Mouse (Mus musculus) embryo, embryonic 9.5 days (tissue): ENCODE measurements around the gene St8sia6.

Experiments
- DNase-seq: peaks from one replicate; pipeline ENCODE4 v3.0.0-alpha.2; 2017; ENCODE audit errors: extremely low spot score

St8sia6 gene

GRCm38 (mm10) chr2:13767532-13768411 lies 26.1 kb downstream of the St8sia6 start:
- no peak for DNase-seq

GRCm38 (mm10) chr2:13760366-13760765 lies 33.5 kb downstream of the St8sia6 start:
- no peak for DNase-seq

GRCm38 (mm10) chr2:13757412-13757811 lies 36.5 kb downstream of the St8sia6 start:
- no peak for DNase-seq

GRCm38 (mm10) chr2:13755733-13756132 lies 38.1 kb downstream of the St8sia6 start:
- no peak for DNase-seq

- DNase-seq = no peak
Observed at GRCm38 (mm10) chr2:13751691-13752090, 42.2 kb downstream of the St8sia6 start.

GRCm38 (mm10) chr2:13750777-13751176 lies 43.1 kb downstream of the St8sia6 start:
- no peak for DNase-seq

- DNase-seq = no peak
Observed at GRCm38 (mm10) chr2:13750089-13750488, 43.8 kb downstream of the St8sia6 start.

DNA sequence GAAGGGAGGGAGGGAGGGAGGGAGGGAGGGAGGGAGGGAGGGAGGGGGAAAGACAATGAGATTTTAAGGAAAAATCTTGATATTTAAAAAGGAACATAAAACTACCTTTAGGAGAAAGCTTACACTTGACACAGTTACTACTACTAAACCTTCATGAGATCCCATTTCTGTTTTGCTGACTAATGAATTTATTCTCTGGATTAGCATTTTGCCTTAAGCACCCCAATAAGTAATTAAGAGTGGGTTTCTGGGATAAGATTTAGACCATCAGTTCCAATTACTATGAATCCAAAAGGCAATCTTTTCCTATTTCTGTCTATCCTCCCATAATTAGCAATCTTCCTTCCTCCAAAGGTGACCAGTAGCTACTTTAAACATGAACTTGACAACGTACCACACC lies 44.7 kb downstream of the St8sia6 start:
- DNase-seq = no peak

DNA sequence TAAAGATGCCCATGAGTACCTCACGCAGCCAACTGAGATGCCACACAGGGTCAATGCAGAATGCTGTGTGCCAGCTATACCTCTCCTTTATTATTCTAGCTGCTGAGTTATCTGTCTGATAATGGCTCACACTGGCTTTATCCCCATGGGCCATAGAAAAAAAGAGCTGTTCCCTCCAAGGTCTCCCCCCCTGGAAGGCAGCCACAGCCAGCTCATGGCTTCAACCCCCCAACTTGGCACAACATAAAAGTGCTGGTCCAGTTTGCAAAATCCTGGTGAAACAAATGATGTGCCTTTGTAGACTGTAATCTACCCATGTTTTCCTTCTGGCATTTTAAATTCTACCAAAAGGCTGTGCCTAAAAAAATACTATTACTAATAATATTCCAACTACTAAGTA lies 46.3 kb downstream of the St8sia6 start:
- no peak for DNase-seq

DNA sequence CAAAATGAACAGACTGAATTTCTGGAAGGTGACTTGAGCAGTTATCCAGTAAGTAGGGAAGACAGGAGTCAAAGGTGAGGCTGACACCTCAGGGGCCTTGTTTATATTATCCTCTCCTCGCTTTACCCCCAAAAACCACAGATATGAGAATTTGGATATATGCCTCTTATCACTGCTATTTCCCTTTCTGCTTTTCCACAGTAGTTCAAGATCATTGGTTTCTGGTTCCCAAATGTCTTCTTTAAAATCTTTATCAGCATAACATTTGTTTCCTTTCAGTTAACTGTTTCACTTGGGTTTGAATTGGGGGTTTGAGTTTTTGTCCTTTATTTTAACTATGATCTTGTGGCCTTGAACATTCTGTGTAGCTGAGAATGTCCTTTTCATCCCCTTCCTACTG lies 47.8 kb downstream of the St8sia6 start:
- DNase-seq = no peak

GRCm38 (mm10) chr2:13738704-13739103 lies 55.2 kb downstream of the St8sia6 start:
- DNase-seq = no peak

- no peak for DNase-seq
Observed at GRCm38 (mm10) chr2:13727901-13728300, 66.0 kb downstream of the St8sia6 start.

GRCm38 (mm10) chr2:13725592-13725991 lies 68.3 kb downstream of the St8sia6 start:
- no peak for DNase-seq

GRCm38 (mm10) chr2:13722241-13722640 lies 71.6 kb downstream of the St8sia6 start:
- DNase-seq = no peak

GRCm38 (mm10) chr2:13718628-13719185 lies 75.2 kb downstream of the St8sia6 start:
- no peak for DNase-seq

- DNase-seq = no peak
Observed at GRCm38 (mm10) chr2:13708785-13709184, 85.1 kb downstream of the St8sia6 start.

DNA sequence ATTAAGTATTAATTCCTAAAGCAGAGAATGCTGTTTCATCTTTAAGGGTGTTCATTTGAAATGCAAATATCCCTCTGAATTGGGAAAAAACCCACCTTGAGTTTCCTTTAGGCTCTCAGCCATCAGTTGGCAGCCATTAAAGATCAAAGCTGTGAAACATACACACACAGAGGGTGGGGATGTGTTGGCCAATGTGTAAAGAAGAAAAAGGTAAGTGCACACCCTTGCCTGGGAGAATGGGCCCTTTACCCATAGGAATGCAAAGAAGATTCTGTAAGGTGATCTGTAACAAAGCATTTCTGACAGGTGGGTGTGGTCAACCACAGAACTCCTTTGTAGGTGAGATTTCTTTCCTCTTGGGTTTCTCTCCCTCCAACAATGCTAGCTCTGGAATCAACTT lies 96.3 kb downstream of the St8sia6 start:
- DNase-seq = no peak

DNA sequence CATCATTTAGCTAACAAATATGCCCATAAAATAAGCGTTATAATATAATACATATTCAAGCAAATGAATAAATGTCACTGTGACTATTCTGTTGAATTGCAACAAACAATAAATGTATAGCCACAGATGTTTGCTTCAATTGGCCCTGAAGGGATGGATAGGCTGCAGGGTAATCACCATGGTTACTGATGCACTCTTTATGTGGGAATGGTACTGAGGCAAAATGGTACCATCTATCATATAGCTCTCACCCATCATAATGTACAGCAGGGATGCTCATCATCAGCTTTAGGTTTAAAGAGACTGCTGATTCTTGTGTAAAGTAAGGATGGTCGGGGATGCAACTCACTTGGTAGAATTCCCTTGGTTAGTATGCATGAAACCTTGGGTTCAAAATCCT lies 99.4 kb downstream of the St8sia6 start:
- DNase-seq = no peak

DNA sequence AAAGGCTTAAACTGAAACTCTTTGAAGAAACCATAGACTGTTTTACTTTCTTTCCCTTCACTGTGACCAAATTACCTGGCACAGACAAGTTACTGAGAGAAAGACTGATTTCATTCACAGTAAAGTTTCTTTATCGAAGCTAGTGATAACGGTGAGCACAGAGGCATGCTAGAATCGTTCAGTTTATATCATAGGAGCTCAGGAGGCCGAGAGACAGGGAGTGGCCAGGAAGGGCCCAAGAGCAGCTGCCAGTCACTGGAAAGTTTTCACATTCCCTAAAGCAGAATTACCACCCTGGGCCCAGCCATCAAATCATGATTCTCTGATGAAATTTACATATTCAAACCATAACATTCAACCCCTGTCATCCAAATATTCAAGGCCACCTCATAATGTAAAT lies 109.5 kb downstream of the St8sia6 start:
- no peak for DNase-seq

DNA sequence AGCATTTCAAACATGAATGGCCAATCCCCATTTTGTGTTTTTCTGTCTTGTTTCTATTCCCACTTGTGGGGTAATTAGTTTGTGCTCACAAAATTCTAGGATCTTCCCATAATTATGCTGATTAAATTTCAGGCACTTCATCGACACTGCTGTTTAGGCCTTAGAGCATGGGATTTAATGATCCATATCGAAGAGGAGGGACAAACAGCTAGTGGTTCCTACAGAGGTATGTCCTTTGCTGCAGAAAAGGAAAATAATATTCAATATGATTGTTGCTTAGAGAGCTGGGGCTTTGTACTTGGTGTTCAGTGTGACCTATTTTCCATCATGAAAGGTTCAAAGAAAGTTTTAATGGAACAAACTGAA lies 110.7 kb downstream of the St8sia6 start:
- DNase-seq = no peak

- no peak for DNase-seq
Observed at GRCm38 (mm10) chr2:13682488-13683204, 111.2 kb downstream of the St8sia6 start.

- DNase-seq = no peak
Observed at GRCm38 (mm10) chr2:13672946-13673345, 120.9 kb downstream of the St8sia6 start.

GRCm38 (mm10) chr2:13672426-13672825 lies 121.4 kb downstream of the St8sia6 start:
- no peak for DNase-seq
